Mouse (Mus musculus) liver, embryonic 11.5 days (tissue): Measurements from ENCODE around the gene Alkbh5. TPM values are rescaled to one million over a fixed set of nuclear protein-coding genes. Genes with fewer than 3 reads are reported as not detected.
"Not testable (repeated sequence)": the region's sequence is repeated elsewhere in the genome, so short reads cannot be mapped to it uniquely, and the experiment has no call there.

ENCODE experiments used
- ATAC-seq: fragments of 200-750 bp; cut with Nextera tagmentation; replicated peaks from 2 replicates; pipeline ENCODE4 v1.8.0; 2017; ENCODE audit warnings: moderate number of reproducible peaks, mild to moderate bottlenecking, moderate TSS enrichment, moderate library complexity; ENCODE audit not compliant: low FRiP score
- DNase-seq: peaks from one replicate; pipeline ENCODE4 v3.0.0-alpha.2; 2017; ENCODE audit warnings: low spot score
- H3K27ac ChIP-seq: fragments of 300-500 bp; sonication (generic); 2 replicates; pipeline ENCODE4 v1.5.1; 2014; ENCODE audit warnings: mild to moderate bottlenecking, low read depth, low read length, control low read depth
- H3K27me3 ChIP-seq: fragments of 300-500 bp; sonication (generic); replicated peaks from 2 replicates; pipeline ENCODE4 v1.6.1; 2014; ENCODE audit warnings: low read length, mixed read lengths; ENCODE audit not compliant: control insufficient read depth, insufficient read depth
- H3K36me3 ChIP-seq: fragments of 300-500 bp; sonication (generic); 2 replicates; pipeline ENCODE4 v1.6.1; 2014; ENCODE audit warnings: mild to moderate bottlenecking, low read length, moderate library complexity, mixed read lengths; ENCODE audit not compliant: control insufficient read depth, insufficient read depth
- H3K4me1 ChIP-seq: fragments of 300-500 bp; sonication (generic); replicated peaks from 2 replicates; pipeline ENCODE4 v1.6.1; 2014; ENCODE audit warnings: low read length, mixed read lengths; ENCODE audit not compliant: control insufficient read depth, insufficient read depth
- H3K4me2 ChIP-seq: fragments of 300-500 bp; sonication (generic); 2 replicates; pipeline ENCODE4 v1.6.1; 2014; ENCODE audit warnings: mild to moderate bottlenecking, control low read depth, moderate library complexity
- H3K4me3 ChIP-seq: fragments of 300-500 bp; sonication (generic); 2 replicates; pipeline ENCODE4 v1.5.1; 2014; ENCODE audit warnings: low read depth, low read length, control low read depth
- H3K9ac ChIP-seq: fragments of 300-500 bp; sonication (generic); 2 replicates; pipeline ENCODE4 v1.6.1; 2014; ENCODE audit warnings: low read depth, low read length, control low read depth
- H3K9me3 ChIP-seq: fragments of 300-500 bp; sonication (generic); 2 replicates; pipeline ENCODE4 v1.6.1; 2016; ENCODE audit warnings: low read length, inconsistent platforms, mixed read lengths; ENCODE audit not compliant: control insufficient read depth
- WGBS: fragments of 180-500 bp; shearing (Covaris S2); extraction: QIAGEN DNeasy Blood & Tissue Kit; methylation state at CpG from one replicate; pipeline ENCODE4 v1.1.7; 2014; 5-methylcytosine and 5-hydroxymethylcytosine counted together
- polyA plus RNA-seq: library from polyadenylated mRNA; unstranded; fragments of >200 nt; fragmentation: Nextera tagmentation; extraction: Ambion mirVana; gene quantifications from 2 replicates; pipeline ENCODE4 v1.2.1, GENCODE M21; 2014

Alkbh5 gene
- polyA plus RNA-seq, 1 experiment from 2014 or later, result 37.7 TPM

- no peak for ATAC-seq
- H3K4me1 ChIP-seq, result peaks cover 26% of the 10 kb centered on the region
Measured at GRCm38 (mm10) chr11:60539540-60539939, 3.4 kb downstream of the Alkbh5 start.

GRCm38 (mm10) chr11:60540002-60540610 is 3.9 kb downstream of the Alkbh5 start:
- H3K27ac ChIP-seq, result no peak overlapping the region
- DNase-seq (no peak), ATAC-seq (no peak)
- H3K9ac ChIP-seq, result peak overlapping the region; percentile 48; the same call in 1 of the 2 replicates
- peaks cover 26% of the 10 kb centered on the region for H3K4me1 ChIP-seq
- peaks cover 13% of the 10 kb centered on the region for H3K36me3 ChIP-seq
- whole genome bisulfite sequencing, result 14% methylated on average over 4 of the region's 4 CpGs
- H3K4me3 ChIP-seq, result peak overlapping the region; percentile 98
- no peaks in the 10 kb centered on the region for H3K27me3 ChIP-seq
- H3K9me3 ChIP-seq, result no peaks in the 10 kb centered on the region
- peak overlapping the region; percentile 100 for H3K4me2 ChIP-seq

More at GRCm38 (mm10) chr11:60539540-60539939, 3.4 kb downstream of the Alkbh5 start:
- H3K27me3 ChIP-seq, result no peaks in the 10 kb centered on the region
- no peak for DNase-seq
- H3K4me2 ChIP-seq, result peak overlapping the region; percentile 100
- H3K36me3 ChIP-seq, result peaks cover 13% of the 10 kb centered on the region
- WGBS, result 13% methylated on average over 2 of the region's 2 CpGs
- H3K9ac ChIP-seq, result peak overlapping the region; percentile 98
- H3K9me3 ChIP-seq, result no peaks in the 10 kb centered on the region
- H3K4me3 ChIP-seq, result peak overlapping the region; percentile 98
- H3K27ac ChIP-seq, result no peak overlapping the region

GRCm38 (mm10) chr11:60540761-60541160 is 4.6 kb downstream of the Alkbh5 start:
- H3K27me3 ChIP-seq, result no peaks in the 10 kb centered on the region
- peaks cover 13% of the 10 kb centered on the region for H3K36me3 ChIP-seq
- no peak overlapping the region for H3K27ac ChIP-seq
- H3K9me3 ChIP-seq, result no peaks in the 10 kb centered on the region
- no peak for DNase-seq
- no peak for ATAC-seq
- peak overlapping the region; percentile 100 for H3K4me2 ChIP-seq
- peak overlapping the region; percentile 98 for H3K4me3 ChIP-seq
- H3K9ac ChIP-seq, result 0 out of 2 replicates have a peak overlapping the region, but pooled peaks have one; percentile 48
- H3K4me1 ChIP-seq, result peaks cover 26% of the 10 kb centered on the region
- 79% methylated on average over 2 of the region's 2 CpGs for WGBS

GRCm38 (mm10) chr11:60541831-60542230 is 5.7 kb downstream of the Alkbh5 start:
- peaks cover 13% of the 10 kb centered on the region for H3K36me3 ChIP-seq
- WGBS, result 89% methylated on average over 6 of the region's 6 CpGs

GRCm38 (mm10) chr11:60543211-60543610 is 7.0 kb downstream of the Alkbh5 start:
- Histone ChIP-seq H3K36me3 (peaks cover 20% of the 10 kb centered on the region), H3K4me1 (peaks cover 18% of the 10 kb centered on the region)
- WGBS, result 88% methylated on average over 5 of the region's 5 CpGs

More at GRCm38 (mm10) chr11:60541831-60542230, 5.7 kb downstream of the Alkbh5 start:
- no peak overlapping the region for H3K4me2 ChIP-seq
- no peak overlapping the region for H3K27ac ChIP-seq
- H3K27me3 ChIP-seq, result no peaks in the 10 kb centered on the region
- H3K4me1 ChIP-seq, result peaks cover 18% of the 10 kb centered on the region
- no peaks in the 10 kb centered on the region for H3K9me3 ChIP-seq
- H3K9ac ChIP-seq, result no peak overlapping the region
- DNase-seq, result no peak
- no peak overlapping the region for H3K4me3 ChIP-seq
- no peak for ATAC-seq

GRCm38 (mm10) chr11:60545433-60545832 is 9.3 kb downstream of the Alkbh5 start:
- WGBS, result 78% methylated on average over 4 of the region's 4 CpGs
- no peak overlapping the region for H3K9ac ChIP-seq
- no peak overlapping the region for H3K27ac ChIP-seq
- H3K4me3 ChIP-seq, result no peak overlapping the region
- no peaks in the 10 kb centered on the region for H3K27me3 ChIP-seq
- DNase-seq (no peak), ATAC-seq (no peak)
- H3K4me2 ChIP-seq, result no peak overlapping the region
- H3K4me1 ChIP-seq, result peaks cover 12% of the 10 kb centered on the region
- peaks cover 34% of the 10 kb centered on the region for H3K36me3 ChIP-seq
- no peaks in the 10 kb centered on the region for H3K9me3 ChIP-seq

More at GRCm38 (mm10) chr11:60543211-60543610, 7.0 kb downstream of the Alkbh5 start:
- not testable (repeated sequence) for H3K4me2 ChIP-seq, H3K27me3 ChIP-seq, H3K27ac ChIP-seq, ATAC-seq, H3K9ac ChIP-seq, H3K9me3 ChIP-seq, H3K4me3 ChIP-seq, DNase-seq

GRCm38 (mm10) chr11:60548112-60548511 is 11.9 kb downstream of the Alkbh5 start:
- Histone ChIP-seq H3K27ac (no peak overlapping the region), H3K4me2 (no peak overlapping the region), H3K27me3 (no peaks in the 10 kb centered on the region), H3K4me1 (no peaks in the 10 kb centered on the region), H3K36me3 (peaks cover 32% of the 10 kb centered on the region), H3K9me3 (no peaks in the 10 kb centered on the region), H3K9ac (no peak overlapping the region), H3K4me3 (no peak overlapping the region)
- ATAC-seq (no peak), DNase-seq (no peak)
- 83% methylated on average over 3 of the region's 3 CpGs for WGBS

- no peak overlapping the region for H3K9ac ChIP-seq
- H3K27me3 ChIP-seq, result no peaks in the 10 kb centered on the region
- DNase-seq (no peak), ATAC-seq (no peak)
- no peak overlapping the region for H3K4me2 ChIP-seq
- H3K36me3 ChIP-seq, result peaks cover 45% of the 10 kb centered on the region
- H3K4me3 ChIP-seq, result no peak overlapping the region
- no peaks in the 10 kb centered on the region for H3K9me3 ChIP-seq
- no peak overlapping the region for H3K27ac ChIP-seq
- H3K4me1 ChIP-seq, result no peaks in the 10 kb centered on the region
Measured at GRCm38 (mm10) chr11:60553091-60553490, 16.9 kb downstream of the Alkbh5 start.

GRCm38 (mm10) chr11:60557675-60558074 is 21.5 kb downstream of the Alkbh5 start:
- no peak for DNase-seq
- Histone ChIP-seq H3K9me3 (no peaks in the 10 kb centered on the region), H3K36me3 (peaks cover 19% of the 10 kb centered on the region), H3K4me2 (no peak overlapping the region), H3K9ac (no peak overlapping the region), H3K4me3 (no peak overlapping the region), H3K27me3 (no peaks in the 10 kb centered on the region), H3K27ac (no peak overlapping the region), H3K4me1 (no peaks in the 10 kb centered on the region)
- 90% methylated on average over 3 of the region's 3 CpGs for WGBS
- ATAC-seq, result no peak
